Mouse (Mus musculus) mouse trophoblast stem cell (cell line): ENCODE results near the gene Crbn.

Experiments used
- in situ Hi-C, 2 experiments: fragments of 300-500 bp; cut with MseI, MboI; formaldehyde crosslinking; loops; 2 replicates in 1 of 2; 3 replicates in 1 of 2; pipeline ENCODE4 v1.15.1; 2025

The Crbn gene

DNA sequence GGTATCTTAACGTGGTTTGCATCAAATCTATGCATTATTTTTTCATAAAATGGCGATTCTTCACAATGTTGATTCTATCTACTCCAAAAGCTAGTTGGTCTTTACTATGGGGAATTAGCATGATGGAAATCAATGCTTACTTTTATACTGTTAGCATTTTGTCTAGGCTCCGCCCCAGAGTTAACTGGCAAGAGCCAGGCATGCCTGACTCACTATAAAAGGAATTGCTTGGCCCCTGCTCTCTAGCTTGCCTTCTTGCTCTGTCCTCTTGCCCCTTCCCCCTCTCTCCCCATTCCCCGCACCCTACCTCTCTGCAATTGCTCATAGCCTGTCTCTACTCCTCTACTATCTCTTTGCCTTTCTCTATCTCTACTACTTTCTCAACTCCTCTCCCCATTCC is 33.1 kb downstream of the Crbn start:
- in situ Hi-C loops: no loop called here

DNA sequence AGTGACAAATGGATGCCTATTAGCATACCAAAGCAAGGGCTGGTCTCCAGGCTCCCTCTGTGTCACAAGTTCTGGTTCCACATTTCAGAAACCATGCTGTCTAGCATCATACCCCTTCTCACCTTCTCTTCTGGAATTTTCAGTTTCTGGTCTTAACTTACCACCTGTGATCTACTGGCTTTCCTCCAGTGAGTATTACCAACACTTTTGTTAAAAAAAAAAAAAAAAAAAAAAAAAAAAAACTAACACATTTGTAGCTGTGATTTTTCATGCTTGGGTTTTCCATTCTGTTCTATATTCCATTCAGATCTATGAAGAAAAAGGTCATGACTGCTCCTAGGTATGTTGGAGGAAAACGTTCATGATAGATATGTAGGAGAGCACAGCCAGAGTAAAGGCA is 34.0 kb downstream of the Crbn start:
- in situ Hi-C loops: no loop called here

DNA sequence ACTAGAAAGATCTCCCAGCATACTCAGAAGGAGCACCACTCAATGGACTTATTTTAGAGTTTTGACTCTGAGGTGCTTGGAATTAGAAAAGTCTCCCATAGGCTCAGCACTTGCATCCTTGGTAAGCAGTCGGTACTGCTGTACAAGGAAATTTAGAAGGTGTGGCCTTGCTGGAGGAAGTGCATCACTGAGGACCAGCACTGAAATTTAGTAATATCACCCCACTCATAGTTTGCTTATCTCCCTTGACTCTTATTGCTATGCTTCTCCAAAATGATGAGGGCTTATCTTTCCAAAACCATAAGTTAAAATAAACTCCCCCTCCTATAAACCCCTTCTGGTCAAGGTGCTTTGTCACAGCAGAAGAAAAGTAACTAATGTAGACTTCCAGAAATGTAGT is 38.4 kb downstream of the Crbn start:
- in situ Hi-C loops: no loop called here

DNA sequence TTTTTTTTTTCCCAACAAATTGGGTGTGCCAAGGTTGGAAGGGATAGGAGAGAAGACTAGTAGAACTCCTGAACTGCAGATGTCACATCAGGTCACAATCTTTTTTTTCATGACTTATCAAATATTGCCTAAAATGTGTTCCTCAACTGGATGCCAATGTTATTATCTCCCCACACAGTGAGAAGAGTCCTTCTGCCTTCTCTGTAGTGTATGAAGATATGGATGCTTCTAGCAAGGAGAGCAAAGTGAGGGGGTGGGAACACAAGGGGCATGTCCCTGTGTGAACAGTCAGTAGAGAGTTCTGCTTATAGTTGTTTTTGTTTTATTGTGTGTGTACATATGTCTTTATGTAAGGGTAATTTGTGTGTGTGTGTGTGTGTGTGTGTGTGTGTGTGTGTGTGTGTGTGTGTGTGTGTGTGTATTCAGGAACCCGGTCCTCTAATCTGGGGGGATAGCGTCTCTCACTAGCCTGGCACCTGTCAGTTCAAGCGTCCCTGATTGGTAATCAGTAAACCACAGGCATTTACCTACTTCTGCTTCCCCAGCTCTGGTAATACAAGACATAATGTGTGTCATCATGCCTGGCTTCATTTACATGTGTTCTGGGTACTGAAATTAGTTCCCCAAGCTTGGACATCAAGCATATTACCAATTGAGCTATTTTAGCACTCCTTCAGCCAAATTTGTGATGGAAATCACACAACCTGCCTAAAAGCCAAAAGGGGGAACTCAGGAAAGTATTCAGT is 39.2 kb downstream of the Crbn start:
- in situ Hi-C loops: no loop called here

DNA sequence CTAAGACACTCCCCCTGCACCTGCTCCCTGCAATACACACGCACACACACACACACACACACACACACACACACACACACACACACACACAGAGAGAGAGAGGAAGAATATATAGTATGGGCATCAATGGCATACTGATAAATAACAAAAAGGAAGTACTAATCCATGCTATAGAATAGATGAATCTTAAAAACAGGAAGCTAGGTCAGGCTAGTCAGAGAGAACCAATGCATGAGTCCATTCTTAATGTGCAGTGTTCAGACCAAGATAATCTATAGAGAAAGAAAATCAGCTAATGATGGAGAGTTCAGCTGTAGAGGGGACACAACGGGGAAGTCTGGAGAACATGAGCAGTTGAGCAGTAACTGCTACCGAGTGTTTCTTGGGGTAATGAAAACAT is 41.6 kb downstream of the Crbn start:
- in situ Hi-C loops: no loop called here

DNA sequence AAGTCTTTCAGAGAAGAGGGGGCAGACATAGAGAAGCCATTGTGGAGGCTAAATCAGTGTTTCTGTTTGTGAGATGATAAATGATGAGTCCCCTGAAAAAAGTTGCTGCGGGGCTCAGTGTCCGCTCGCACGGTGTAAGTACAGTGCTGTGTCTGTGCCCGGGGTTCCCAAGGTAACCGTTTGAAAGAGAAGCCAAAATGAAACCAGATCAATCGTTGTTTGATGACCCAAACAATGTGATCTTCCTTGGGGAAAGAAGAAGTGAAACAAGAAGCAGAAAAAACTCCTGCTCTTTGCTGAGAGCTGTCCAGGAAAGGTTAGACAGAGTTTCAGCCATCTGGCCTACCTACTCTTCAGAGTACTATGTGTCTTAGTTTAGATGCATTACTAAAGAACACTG is 49.6 kb downstream of the Crbn start:
- in situ Hi-C loops: no loop called here

DNA sequence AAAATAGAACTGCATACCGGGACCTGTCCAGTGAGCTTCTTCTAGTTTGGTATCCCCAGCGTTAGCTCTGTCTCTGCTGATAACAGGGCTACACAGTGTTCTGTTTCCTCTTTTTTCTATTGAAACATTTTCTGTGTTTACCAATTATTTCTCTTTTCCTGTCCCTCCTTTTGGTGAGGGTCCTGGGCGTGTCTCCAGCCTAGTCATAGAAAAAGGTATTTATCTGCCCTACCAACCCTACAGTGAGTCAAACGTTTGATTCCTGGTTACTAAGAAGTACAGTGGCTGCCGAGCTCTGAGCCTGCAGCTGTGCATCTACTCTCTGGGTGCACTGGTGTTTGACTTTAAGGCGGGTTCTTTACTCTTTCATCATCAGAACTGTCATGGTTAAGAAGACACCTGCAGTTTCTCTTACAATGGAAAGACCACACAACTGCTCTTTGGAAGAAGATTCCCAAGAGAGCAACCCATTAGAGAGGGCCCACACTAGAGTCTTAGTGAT is 50.9 kb downstream of the Crbn start, which contains the start of gene Il5ra:
Gene Il5ra (minus strand): TSS at position 151 of the 502 bp plus-strand sequence.
- in situ Hi-C loops: no loop called here

DNA sequence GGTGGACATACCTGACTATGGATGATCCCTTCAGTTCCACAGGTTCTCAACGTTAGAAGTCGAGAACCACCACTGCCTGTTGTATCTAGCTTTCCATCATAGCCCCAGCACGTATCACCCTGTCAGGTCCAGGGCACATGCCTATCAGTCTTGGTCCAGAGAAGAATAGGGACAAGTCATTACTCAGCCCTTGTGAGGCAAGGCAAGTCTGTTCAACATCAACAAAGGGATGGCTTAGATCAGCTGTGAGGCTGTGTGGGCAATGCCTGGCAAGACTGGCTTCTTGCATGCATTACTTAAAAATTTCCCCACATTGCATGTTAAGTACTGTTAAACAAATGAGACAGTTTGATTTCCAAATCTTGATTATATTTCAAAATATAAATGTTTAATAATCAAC is 52.1 kb downstream of the Crbn start:
- in situ Hi-C loops: no loop called here

DNA sequence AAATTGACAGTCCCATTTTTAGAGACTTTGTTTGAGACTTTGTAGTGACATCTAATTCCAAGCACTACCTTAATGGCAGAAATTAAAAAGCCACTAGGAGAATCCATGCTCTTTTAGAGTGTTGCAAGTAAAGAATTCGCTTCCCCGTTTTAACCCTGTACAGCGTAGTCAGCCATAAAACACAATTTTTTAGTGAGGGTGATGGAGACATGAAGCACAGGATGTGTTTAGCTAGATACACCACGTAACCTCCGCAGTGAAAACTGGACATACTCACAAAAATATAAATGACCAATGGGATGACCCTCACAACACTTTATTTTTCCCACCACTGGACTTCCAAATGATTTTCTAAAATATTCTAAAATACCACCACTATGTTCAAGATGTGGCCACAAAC is 52.6 kb downstream of the Crbn start:
- in situ Hi-C loops: no loop called here

DNA sequence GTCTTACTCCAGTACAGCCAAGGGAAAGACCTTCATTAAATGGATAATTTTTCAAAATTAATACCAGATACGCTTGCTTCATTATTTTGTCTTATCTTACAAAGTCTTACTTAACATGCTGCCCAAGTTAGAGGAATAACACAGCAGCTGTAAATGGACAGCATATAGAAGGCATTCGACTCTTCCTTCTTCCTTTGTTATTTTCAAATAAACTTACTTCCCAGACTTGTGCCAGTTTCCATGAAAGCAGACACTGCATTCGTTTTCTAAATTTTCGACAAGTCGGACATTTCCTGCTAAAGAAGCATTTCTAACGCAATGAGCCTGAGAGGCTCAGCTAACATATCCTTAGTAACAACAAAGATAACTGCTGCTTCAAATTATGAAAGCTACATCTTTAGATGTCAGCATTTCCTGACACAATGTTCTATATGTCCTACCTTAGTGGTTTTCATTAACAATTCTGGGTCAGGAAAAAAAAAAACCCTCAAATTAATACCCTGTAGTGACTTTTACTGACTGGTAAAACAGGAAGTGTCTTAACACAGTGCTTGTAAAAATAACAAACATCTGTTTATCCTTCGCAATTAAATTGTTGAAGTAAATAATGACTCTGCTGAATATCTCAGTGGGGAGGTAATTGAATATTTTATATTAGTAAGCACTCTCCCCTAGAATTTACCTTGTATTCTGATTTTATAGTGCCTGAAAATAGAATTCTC is 54.0 kb downstream of the Crbn start:
- in situ Hi-C loops: no loop called here

DNA sequence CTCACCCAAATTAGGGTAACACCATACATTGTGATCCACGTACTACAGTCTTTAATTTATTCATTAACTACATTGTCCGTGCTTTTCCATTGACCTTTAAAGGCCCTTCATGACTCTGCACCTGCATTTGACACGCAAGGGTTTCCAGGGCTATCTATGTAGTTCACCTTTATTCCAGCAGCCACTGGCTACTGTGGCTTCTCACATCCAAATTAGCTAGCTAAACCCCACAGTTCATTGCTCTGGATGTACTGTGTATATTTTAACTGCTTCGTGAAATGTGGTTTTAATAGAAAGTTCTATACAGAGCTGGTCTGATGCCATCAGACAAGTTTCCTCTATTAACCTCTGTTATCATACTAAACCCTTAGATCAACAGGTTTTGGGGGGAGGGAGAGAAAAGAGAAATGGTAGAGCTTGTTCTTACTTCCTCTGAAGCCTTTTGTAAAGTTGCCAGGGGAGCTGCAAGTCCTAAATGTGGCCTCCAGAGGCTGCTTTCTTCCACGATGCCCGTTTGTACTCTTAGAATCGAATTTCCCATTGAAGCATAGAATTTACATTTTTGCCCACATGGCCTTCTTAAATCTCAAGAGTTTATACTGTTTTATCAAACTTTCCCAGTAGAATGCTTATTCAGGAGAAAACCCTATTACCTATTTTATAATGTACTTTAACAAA is 56.2 kb downstream of the Crbn start:
- in situ Hi-C loops: no loop called here

DNA sequence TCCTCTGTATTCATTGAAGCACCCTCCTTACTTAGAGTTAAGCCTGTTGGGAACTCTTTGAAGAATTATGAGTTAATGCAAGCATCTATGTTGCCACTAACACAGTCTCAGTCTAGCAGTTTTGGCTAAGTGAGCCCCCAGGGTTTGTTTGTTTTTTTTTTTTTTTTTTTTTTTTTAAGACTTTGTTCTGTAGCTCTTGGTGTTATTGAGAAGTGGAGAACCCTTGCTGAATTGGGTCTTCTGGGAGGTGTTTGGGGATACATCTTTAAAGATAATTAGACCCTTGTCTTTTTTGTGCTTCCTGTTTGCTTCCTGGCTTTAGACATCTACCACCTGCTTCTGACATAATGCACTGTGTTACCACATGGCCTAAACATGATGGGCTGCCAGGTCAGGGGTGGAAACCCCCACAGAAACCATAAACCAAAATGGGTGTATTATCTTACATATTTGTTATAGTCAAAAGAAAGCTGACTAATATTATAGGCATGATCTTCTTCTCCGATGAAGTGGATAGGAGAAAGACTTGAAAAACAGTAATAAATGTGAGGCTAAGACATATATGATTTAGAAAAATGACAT is 59.5 kb downstream of the Crbn start:
- in situ Hi-C loops: no loop called here

DNA sequence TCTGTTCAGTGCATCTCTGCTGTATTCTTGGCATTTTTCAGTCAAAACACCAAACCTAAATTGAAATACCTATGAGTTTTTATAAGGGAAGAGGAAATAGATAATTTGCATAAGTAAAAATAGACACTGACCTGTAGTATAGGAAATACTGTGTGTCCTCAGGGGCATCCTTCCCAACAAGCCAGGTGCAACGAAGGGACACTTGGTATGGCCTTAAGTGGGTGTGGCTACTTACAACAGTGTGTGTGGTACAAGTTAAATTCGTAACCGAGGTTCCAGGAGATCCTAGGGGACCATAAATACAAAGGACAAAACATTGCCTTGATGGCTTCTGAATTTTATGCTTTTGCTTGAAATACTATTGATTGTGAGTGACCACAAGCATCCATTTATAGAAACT is 61.6 kb downstream of the Crbn start:
- in situ Hi-C loops: no loop called here

DNA sequence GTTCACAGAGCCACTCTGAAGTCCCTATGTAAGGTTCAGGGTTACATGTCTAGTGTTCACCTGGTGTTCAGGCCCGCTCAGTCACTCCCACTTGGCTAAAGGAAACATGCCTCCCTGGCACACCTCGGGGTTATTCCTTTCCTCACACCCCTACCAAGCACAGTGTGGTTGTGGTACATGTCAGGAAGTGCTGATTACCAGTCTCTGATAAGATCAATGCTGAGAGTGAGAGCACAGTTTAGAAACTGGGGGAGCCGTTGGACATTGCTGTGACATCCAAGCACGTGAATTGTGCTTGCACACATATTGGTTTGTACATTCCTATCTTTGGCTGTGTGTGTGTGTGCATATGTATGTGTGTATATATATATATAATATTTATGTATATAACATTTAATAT is 67.3 kb downstream of the Crbn start:
- in situ Hi-C loops: no loop called here
